Mouse (Mus musculus): Measurements from ENCODE around the gene Cop1.

- TF ChIP-seq POLR2A (IDR thresholded peaks at IDR 0.05; ENCODE audit: insufficient read depth, low read length) (no peak), CTCF (IDR thresholded peaks at IDR 0.05; ENCODE audit: low read depth, low read length) (no peak), EP300 (IDR thresholded peaks at IDR 0.05; ENCODE audit: insufficient read depth, low read depth, low read length) (no peak)
These were observed 48.0 kb downstream of the Cop1 start for GRCm38 (mm10) chr1:159280072-159280471.
